In genomic region chr16:84584724-84585399, GRCm38 (mm10) we compare ENCODE assay signal across 16 mouse cellular contexts.
DNase-seq lines count a peak whose midpoint lies in the region; ATAC-seq and TF ChIP-seq lines count a peak whose summit lies in the region.
"Had no signal": no experiment of that assay in that cellular context is flagged by ENCODE, and none has a peak within 500 bp of the region (broad histone marks: within the 10 kb centered on the region; RNA-seq: fewer than 3 reads in every experiment).

No protein-coding gene starts in this region.

- TF ChIP-seq POLR2A in CH12.LX (IDR thresholded peaks at IDR 0.05; ENCODE audit: low read depth, low read length) = no peak; the same call in 1 of the 2 replicates

- peak; percentile 65 for DNase-seq in CD4-positive helper T cell, adult 2 months (ENCODE audit: low read depth, low spot score)
- peak; percentile 92 for DNase-seq in CH12.LX (ENCODE audit: extremely low read depth)
- peak; percentile 20 for DNase-seq in thymus, postnatal 25 days
- no peak for DNase-seq in adipocyte (ENCODE audit: low spot score)
- no peak for DNase-seq in adrenal gland, postnatal 14 days
- no peak for DNase-seq in right cerebral cortex, postnatal 4 days
- DNase-seq: cerebellum, postnatal 10 days; gastrocnemius, adult 2 months; heart, adult 11 months; heart, postnatal 4 days; lung, postnatal 10 days had no signal

- peaks cover 12% of the 10 kb centered on the region for H3K9me3 ChIP-seq in CH12.LX (replicated peaks; ENCODE audit: low read length)
- H3K9me3 ChIP-seq: forebrain, embryonic 13.5 days; kidney, embryonic 15.5 days had no signal

- dilution Hi-C loops in CH12.LX (cut with MboI; ENCODE audit: extremely low pct_ligation_motif_present, extremely low pct_unique_long_range_greater_than_20kb, low sequenced_read_pairs) = no loop called here

- in situ Hi-C loops in CH12.LX (cut with MboI; ENCODE audit: low pct_ligation_motif_present, low pct_unique_long_range_greater_than_20kb, low sequenced_read_pairs) = loop anchor here (5.0 to 25.0 kb wide), 2 partner anchors 122 to 252 kb away; partner anchors contain the start of genes Atp5j and Gabpa

- H3K79me2 ChIP-seq in CH12.LX (replicated peaks; ENCODE audit: control insufficient read depth, extremely low read depth, insufficient read depth, poor library complexity, severe bottlenecking) = peaks cover 3% of the 10 kb centered on the region; the same call in 1 of the 2 replicates

- H3K9ac ChIP-seq in CH12.LX (ENCODE audit: insufficient read depth, low read depth) = peak overlapping the region; percentile 81
- H3K9ac ChIP-seq: forebrain, embryonic 13.5 days; kidney, embryonic 15.5 days had no signal

- TF ChIP-seq CTCF in CH12.LX (conservative IDR thresholded peaks at IDR 0.05 in 1 of 2, IDR thresholded peaks at IDR 0.05 in 1 of 2; ENCODE audit: low read depth in 2 of 2, low read length in 2 of 2) = no peak

- no peaks in the 10 kb centered on the region for H3K27me3 ChIP-seq in CH12.LX (replicated peaks)
- H3K27me3 ChIP-seq: forebrain, embryonic 13.5 days; kidney, embryonic 15.5 days had no signal

- peaks cover 21 to 48% of the 10 kb centered on the region in 2 experiments for H3K4me1 ChIP-seq in CH12.LX (ENCODE audit: control insufficient read depth in 1 of 2, insufficient read depth in 2 of 2)
- H3K4me1 ChIP-seq: forebrain, embryonic 13.5 days; kidney, embryonic 15.5 days had no signal

- H3K4me3 ChIP-seq in CH12.LX (replicated peaks in 1 of 3; ENCODE audit: low read depth in 2 of 3, low read length in 2 of 3, poor library complexity in 1 of 3) = peak overlapping the region in 1 of 3 experiments; percentile 17
- H3K4me3 ChIP-seq: forebrain, embryonic 13.5 days; gastrocnemius, adult 2 months; kidney, embryonic 15.5 days had no signal

- H3K27ac ChIP-seq in CH12.LX (ENCODE audit: insufficient read depth, low read depth) = peak overlapping the region; percentile 100
- H3K27ac ChIP-seq: forebrain, embryonic 13.5 days; gastrocnemius, adult 2 months; kidney, embryonic 15.5 days had no signal

- H3K36me3 ChIP-seq in CH12.LX (replicated peaks in 1 of 2; ENCODE audit: control insufficient read depth in 1 of 2, insufficient read depth in 1 of 2, low read length in 1 of 2) = no peaks in the 10 kb centered on the region
- H3K36me3 ChIP-seq: kidney, embryonic 15.5 days had no signal

- ATAC-seq in megakaryocyte, adult 5-6 weeks (ENCODE audit: poor library complexity, severe bottlenecking) = peak; percentile 25
- ATAC-seq: forebrain, embryonic 13.5 days; Patski had no signal

- TF ChIP-seq RAD21 in CH12.LX (IDR thresholded peaks at IDR 0.05; ENCODE audit: low read depth, low read length) = no peak

- peak overlapping the region; percentile 41 for H3K4me2 ChIP-seq in CH12.LX (ENCODE audit: insufficient read depth, low read depth, poor library complexity, severe bottlenecking)
- H3K4me2 ChIP-seq: forebrain, embryonic 13.5 days; kidney, embryonic 15.5 days; midbrain, embryonic 11.5 days had no signal

- TF ChIP-seq EP300 in CH12.LX (IDR thresholded peaks at IDR 0.05; ENCODE audit: low read length) = peak; percentile 98

TF ChIP-seq in CH12.LX, 34 proteins besides CTCF, POLR2A, EP300 and RAD21:
- peak; percentile 87 for TF ChIP-seq SIN3A (IDR thresholded peaks at IDR 0.05; ENCODE audit: low read length)
- TF ChIP-seq RCOR1 (conservative IDR thresholded peaks at IDR 0.05; ENCODE audit: low read depth, low read length) = peak; percentile 97
- peak; percentile 71; the same call in 1 of the 2 replicates for TF ChIP-seq JUND (conservative IDR thresholded peaks at IDR 0.05; ENCODE audit: low read depth, low read length)
- TF ChIP-seq TBP (conservative IDR thresholded peaks at IDR 0.05; ENCODE audit: low read depth, low read length) = peak; percentile 25; the same call in 1 of the 2 replicates
- TF ChIP-seq KAT2A (IDR thresholded peaks at IDR 0.05; ENCODE audit: insufficient replicate concordance, low read length) = peak; percentile 66; the same call in 1 of the 2 replicates
- no peak for TF ChIP-seq ZKSCAN1 (IDR thresholded peaks at IDR 0.05; ENCODE audit: borderline replicate concordance, low read depth, low read length)
- no peak for TF ChIP-seq ZC3H11A (IDR thresholded peaks at IDR 0.05; ENCODE audit: low read depth, low read length)
- TF ChIP-seq JUN (IDR thresholded peaks at IDR 0.05; ENCODE audit: insufficient read depth, low read depth, low read length) = peak; percentile 71; the same call in 1 of the 2 replicates
- peak; percentile 79 for TF ChIP-seq MYC (IDR thresholded peaks at IDR 0.05; ENCODE audit: low read depth, low read length)
- peak; percentile 97 for TF ChIP-seq IRF4 (IDR thresholded peaks at IDR 0.05; ENCODE audit: low read depth, low read length)
- peak; percentile 87 for TF ChIP-seq CHD1 (IDR thresholded peaks at IDR 0.05; ENCODE audit: low read depth, low read length)
- TF ChIP-seq CHD2 (IDR thresholded peaks at IDR 0.05; ENCODE audit: low read length) = peak; percentile 91
- TF ChIP-seq USF1 (IDR thresholded peaks at IDR 0.05; ENCODE audit: low read depth, low read length) = peak; percentile 53
- peak; percentile 75 for TF ChIP-seq MAZ (IDR thresholded peaks at IDR 0.05; ENCODE audit: low read depth, low read length)
- peak; percentile 31; the same call in 1 of the 2 replicates for TF ChIP-seq NELFE (IDR thresholded peaks at IDR 0.05; ENCODE audit: low read depth, low read length)
- TF ChIP-seq NRF1 (IDR thresholded peaks at IDR 0.05; ENCODE audit: low read depth, low read length) = no peak
- peak; percentile 97 for TF ChIP-seq TCF12 (IDR thresholded peaks at IDR 0.05; ENCODE audit: low read depth, low read length)
- TF ChIP-seq MAX (IDR thresholded peaks at IDR 0.05; ENCODE audit: low read length) = peak; percentile 70
- no peak for TF ChIP-seq PAX5 (IDR thresholded peaks at IDR 0.05; ENCODE audit: low read length)
- TF ChIP-seq E2F4 (IDR thresholded peaks at IDR 0.05; ENCODE audit: insufficient replicate concordance, low read depth, low read length) = 0 out of 2 replicates have a peak, but pooled peaks have one; percentile 51
- TF ChIP-seq UBTF (IDR thresholded peaks at IDR 0.05; ENCODE audit: low read depth, low read length) = no peak
- peak; percentile 48; the same call in 1 of the 2 replicates for TF ChIP-seq ELF1 (IDR thresholded peaks at IDR 0.05; ENCODE audit: low read depth, low read length)
- peak; percentile 90 for TF ChIP-seq MXI1 (IDR thresholded peaks at IDR 0.05; ENCODE audit: low read depth, low read length)
- TF ChIP-seq BHLHE40 (IDR thresholded peaks at IDR 0.05; ENCODE audit: low read depth, low read length) = peak; percentile 91
- no peak for TF ChIP-seq GABPA (IDR thresholded peaks at IDR 0.05; ENCODE audit: insufficient replicate concordance, low read depth, low read length)
- TF ChIP-seq POLR2AphosphoS2 (IDR thresholded peaks at IDR 0.05; ENCODE audit: low read depth, low read length) = 0 out of 2 replicates have a peak, but pooled peaks have one; percentile 11
- TF ChIP-seq SMC3 (IDR thresholded peaks at IDR 0.05; ENCODE audit: low read depth, low read length) = no peak
- peak; percentile 77 for TF ChIP-seq ZNF384 (IDR thresholded peaks at IDR 0.05; ENCODE audit: low read depth, low read length)
- peak; percentile 81; the same call in 1 of the 2 replicates for TF ChIP-seq MAFK (IDR thresholded peaks at IDR 0.05; ENCODE audit: insufficient replicate concordance, low read length)
- peak; percentile 55; the same call in 1 of the 2 replicates for TF ChIP-seq ZMIZ1 (IDR thresholded peaks at IDR 0.05; ENCODE audit: low read depth, low read length)
- TF ChIP-seq MEF2A (IDR thresholded peaks at IDR 0.05; ENCODE audit: borderline replicate concordance, low read depth, low read length) = peak; percentile 93
- TF ChIP-seq ETS1 (conservative IDR thresholded peaks at IDR 0.05; ENCODE audit: low read depth, low read length) = peak; percentile 90
- peak; percentile 38 for TF ChIP-seq HCFC1 (IDR thresholded peaks at IDR 0.05; ENCODE audit: low read depth, low read length)
- no peak; the same call in 1 of the 2 replicates for TF ChIP-seq USF2 (conservative IDR thresholded peaks at IDR 0.05; ENCODE audit: low read depth, low read length)

Comparison
In these comparisons a context has a peak if more than half of its experiments do, and no peak if none do; other contexts are left out.
1. DNase-seq: peak in CD4-positive helper T cell, adult 2 months (single experiment), CH12.LX (single experiment) and thymus, postnatal 25 days (single experiment); none in adipocyte (single experiment), adrenal gland, postnatal 14 days (single experiment) and right cerebral cortex, postnatal 4 days (single experiment).